Mouse (Mus musculus) embryonic facial prominence, embryonic 10.5 days (tissue): ENCODE measurements around the gene Zc3h14. TPM values are rescaled to one million over a fixed set of nuclear protein-coding genes. Genes with fewer than 3 reads are reported as not detected.

Source experiments
- DNase-seq: peaks from one replicate; pipeline ENCODE4 v3.0.0-alpha.2; 2017; ENCODE audit warnings: low spot score
- H3K27ac ChIP-seq: fragments of 300-500 bp; sonication (generic); replicated peaks from 2 replicates; pipeline ENCODE4 v1.5.1; 2016; ENCODE audit warnings: mild to moderate bottlenecking
- H3K27me3 ChIP-seq: fragments of 300-500 bp; sonication (generic); replicated peaks from 2 replicates; pipeline ENCODE4 v1.6.1; 2016; ENCODE audit warnings: low read depth, mild to moderate bottlenecking; ENCODE audit not compliant: poor library complexity, severe bottlenecking
- H3K36me3 ChIP-seq: fragments of 300-500 bp; sonication (generic); replicated peaks from 2 replicates; pipeline ENCODE4 v1.6.1; 2016; ENCODE audit warnings: mild to moderate bottlenecking, moderate library complexity
- H3K4me1 ChIP-seq: fragments of 300-500 bp; sonication (generic); 2 replicates; pipeline ENCODE4 v1.6.1; 2016
- H3K4me3 ChIP-seq: fragments of 300-500 bp; sonication (generic); 2 replicates; pipeline ENCODE4 v1.5.1; 2016; ENCODE audit warnings: mild to moderate bottlenecking, moderate library complexity
- H3K9me3 ChIP-seq: fragments of 300-500 bp; sonication (generic); 2 replicates; pipeline ENCODE4 v1.6.1; 2016; ENCODE audit warnings: mild to moderate bottlenecking
- WGBS: fragments of 180-500 bp; shearing (Covaris S2); methylation state at CpG from one replicate; pipeline ENCODE4 v1.1.7; 2016; 5-methylcytosine and 5-hydroxymethylcytosine counted together
- polyA plus RNA-seq: library from polyadenylated mRNA; unstranded; fragments of >200 nt; fragmentation: Nextera tagmentation; extraction: Ambion mirVana; gene quantifications from 2 replicates; pipeline ENCODE4 v1.2.1, GENCODE M21; 2016

Gene Zc3h14
- polyA plus RNA-seq, 1 experiment from 2014 or later = 131 TPM

DNA sequence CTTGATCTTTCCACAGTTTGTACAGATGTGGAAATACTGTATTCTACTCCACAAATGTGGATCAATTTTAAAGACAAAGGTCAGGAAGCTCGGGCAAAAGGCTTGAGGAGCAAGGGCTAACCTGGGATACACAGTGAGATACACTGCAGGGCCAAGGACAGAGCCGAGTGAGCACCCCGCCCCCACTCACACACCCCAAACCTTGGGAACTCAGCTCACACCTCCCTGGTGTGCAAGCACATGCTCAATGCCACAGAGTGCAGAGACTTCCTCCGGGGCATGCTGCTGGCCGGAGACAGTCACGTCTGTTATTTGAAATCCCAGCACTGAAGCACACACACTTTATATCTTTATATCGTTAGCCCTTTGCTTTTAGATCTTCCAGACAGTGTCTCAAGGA is 20.7 kb upstream of the Zc3h14 start:
- no peaks in the 10 kb centered on the region for H3K27me3 ChIP-seq
- no peak overlapping the region for H3K27ac ChIP-seq
- H3K4me1 ChIP-seq = no peaks in the 10 kb centered on the region
- no peak overlapping the region for H3K4me3 ChIP-seq
- peaks cover 15% of the 10 kb centered on the region for H3K36me3 ChIP-seq
- no peak for DNase-seq
- H3K9me3 ChIP-seq = no peaks in the 10 kb centered on the region
- WGBS = 87% methylated on average over 7 of the region's 7 CpGs

DNA sequence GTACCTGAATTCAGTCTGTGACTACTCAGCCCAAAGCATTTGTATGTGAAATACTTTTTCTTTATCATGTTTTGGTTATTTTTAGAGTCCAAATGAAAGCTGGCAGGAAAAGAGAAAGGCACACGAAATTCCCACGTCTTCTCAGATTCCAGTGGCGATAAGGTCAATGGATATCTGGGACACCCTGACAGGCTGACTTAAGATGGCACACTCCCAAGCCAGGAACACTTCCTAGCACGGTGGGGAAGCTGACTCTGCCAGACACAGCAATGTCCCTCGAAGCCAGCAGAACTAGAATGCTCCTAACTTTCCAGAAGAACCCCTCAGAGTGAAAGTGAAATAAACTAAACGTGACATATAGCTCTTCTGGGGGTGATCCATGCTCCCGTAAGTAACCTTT is 19.6 kb upstream of the Zc3h14 start:
- no peak overlapping the region for H3K4me3 ChIP-seq
- DNase-seq = no peak
- H3K9me3 ChIP-seq = no peaks in the 10 kb centered on the region
- no peaks in the 10 kb centered on the region for H3K4me1 ChIP-seq
- H3K36me3 ChIP-seq = peaks cover 15% of the 10 kb centered on the region
- WGBS = 82% methylated on average over 7 of the region's 7 CpGs
- no peaks in the 10 kb centered on the region for H3K27me3 ChIP-seq
- H3K27ac ChIP-seq = no peak overlapping the region

DNA sequence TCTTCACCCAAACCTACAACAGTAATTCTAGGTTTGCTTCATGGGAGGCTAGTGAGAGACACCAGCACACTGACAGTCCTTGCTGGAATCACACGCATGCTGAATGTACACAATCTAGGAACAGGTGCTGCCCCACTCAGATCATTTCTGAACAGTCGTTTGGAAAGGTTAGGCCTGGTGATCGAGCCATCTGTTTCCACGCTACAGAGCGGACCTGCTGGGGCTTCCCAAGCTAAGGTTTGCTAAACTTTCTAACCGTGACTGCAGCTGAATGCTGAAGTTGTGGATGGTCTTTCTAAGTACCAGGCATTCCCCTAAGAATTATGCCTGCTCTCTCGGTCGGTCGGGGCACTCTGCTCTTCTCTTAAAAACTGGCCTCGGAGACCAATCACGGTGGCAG is 16.1 kb upstream of the Zc3h14 start:
- no peak for DNase-seq
- H3K4me3 ChIP-seq = no peak overlapping the region
- whole genome bisulfite sequencing = 85% methylated on average over 11 of the region's 11 CpGs
- peaks cover 11% of the 10 kb centered on the region for H3K36me3 ChIP-seq
- H3K4me1 ChIP-seq = peaks cover 20% of the 10 kb centered on the region
- H3K27me3 ChIP-seq = peaks cover 5% of the 10 kb centered on the region
- H3K27ac ChIP-seq = no peak overlapping the region
- no peaks in the 10 kb centered on the region for H3K9me3 ChIP-seq

DNA sequence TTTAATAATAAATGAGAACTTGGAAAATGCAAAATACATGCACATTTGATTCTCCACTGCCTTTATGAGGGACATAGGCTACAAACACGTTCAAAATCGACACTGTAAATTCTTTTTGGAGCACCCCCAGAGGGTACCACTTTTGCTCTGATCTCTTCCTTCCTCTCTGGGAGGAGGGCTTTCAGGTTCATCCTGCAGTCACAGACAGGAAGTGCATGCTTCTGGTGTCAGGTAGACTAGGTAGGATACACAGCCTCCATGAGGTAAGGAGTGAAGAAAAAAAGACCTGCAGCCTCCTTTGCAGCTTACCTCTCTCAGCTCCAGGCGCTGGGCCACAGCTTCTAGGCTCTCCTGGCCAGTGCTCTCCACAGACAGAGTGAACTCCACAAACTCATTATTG is 13.6 kb upstream of the Zc3h14 start:
- DNase-seq = no peak
- H3K27me3 ChIP-seq = peaks cover 26% of the 10 kb centered on the region
- no peak overlapping the region for H3K27ac ChIP-seq
- no peaks in the 10 kb centered on the region for H3K9me3 ChIP-seq
- peaks cover 11% of the 10 kb centered on the region for H3K36me3 ChIP-seq
- H3K4me3 ChIP-seq = peak overlapping the region; percentile 75
- 60% methylated on average over 3 of the region's 3 CpGs for WGBS
- peaks cover 29% of the 10 kb centered on the region for H3K4me1 ChIP-seq

DNA sequence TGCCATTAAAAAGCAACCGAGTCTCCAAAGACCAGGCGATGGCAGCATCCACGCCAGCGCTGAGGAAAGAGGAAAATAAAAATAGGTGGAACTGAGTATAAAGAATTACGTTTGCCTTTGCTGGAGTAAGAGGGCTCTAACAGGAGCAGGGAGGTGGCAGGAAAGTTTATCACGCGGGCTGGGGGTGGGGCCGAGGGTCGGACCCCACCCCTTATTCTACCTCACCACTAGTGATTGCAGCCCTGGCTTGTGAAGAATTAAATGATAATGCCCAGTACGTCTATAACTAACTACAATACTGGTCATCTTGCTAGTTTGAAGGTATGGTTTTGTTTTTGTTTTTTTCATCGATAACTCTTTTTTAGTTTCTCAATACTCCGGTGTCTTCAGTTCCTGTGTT is 13.0 kb upstream of the Zc3h14 start:
- WGBS = 11% methylated on average over 12 of the region's 12 CpGs
- H3K4me3 ChIP-seq = peak overlapping the region; percentile 75
- H3K36me3 ChIP-seq = peaks cover 9% of the 10 kb centered on the region
- peaks cover 32% of the 10 kb centered on the region for H3K27me3 ChIP-seq
- peak; percentile 26 for DNase-seq
- H3K9me3 ChIP-seq = no peaks in the 10 kb centered on the region
- peak overlapping the region; percentile 81; the same call in 1 of the 2 replicates for H3K27ac ChIP-seq
- peaks cover 32% of the 10 kb centered on the region for H3K4me1 ChIP-seq

DNA sequence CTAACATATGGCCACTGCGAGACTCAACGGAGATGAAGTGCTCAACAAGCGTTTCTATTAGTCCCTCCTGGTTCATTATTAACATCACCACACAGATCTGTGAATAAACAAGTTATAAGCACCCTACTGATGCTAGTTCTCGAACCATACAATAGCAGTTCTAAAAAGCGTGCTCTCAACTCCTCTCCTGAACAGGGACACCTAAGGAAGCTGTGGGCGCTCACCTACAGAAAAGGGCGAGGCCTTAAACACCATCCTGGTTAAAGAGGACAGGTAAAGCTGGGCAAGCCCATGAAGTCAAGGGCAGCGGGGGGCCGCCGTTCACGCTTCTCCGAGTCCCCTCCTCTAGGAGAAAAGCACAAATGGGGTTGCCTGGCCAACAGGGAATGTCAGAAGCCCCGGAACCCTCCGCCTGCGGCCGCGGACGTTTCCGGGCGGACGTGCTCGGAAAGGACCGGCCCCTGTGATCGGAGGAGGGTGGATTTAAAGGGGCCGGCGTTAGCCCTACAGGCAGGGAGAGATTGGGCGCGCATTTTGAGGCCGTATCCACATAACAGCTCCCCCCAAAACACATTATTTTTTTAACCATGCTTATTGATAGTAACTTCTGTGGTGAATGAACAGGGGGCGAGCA is 12.4 kb upstream of the Zc3h14 start:
- DNase-seq = peak; percentile 92
- peaks cover 38% of the 10 kb centered on the region for H3K27me3 ChIP-seq
- peak overlapping the region; percentile 75 for H3K4me3 ChIP-seq
- WGBS = under 1% methylated on average over 30 of the region's 30 CpGs
- H3K4me1 ChIP-seq = peaks cover 32% of the 10 kb centered on the region
- peak overlapping the region; percentile 81 for H3K27ac ChIP-seq
- H3K9me3 ChIP-seq = no peaks in the 10 kb centered on the region
- H3K36me3 ChIP-seq = 0 out of 2 replicates have a peak, but pooled peaks cover 7% of the 10 kb centered on the region

DNA sequence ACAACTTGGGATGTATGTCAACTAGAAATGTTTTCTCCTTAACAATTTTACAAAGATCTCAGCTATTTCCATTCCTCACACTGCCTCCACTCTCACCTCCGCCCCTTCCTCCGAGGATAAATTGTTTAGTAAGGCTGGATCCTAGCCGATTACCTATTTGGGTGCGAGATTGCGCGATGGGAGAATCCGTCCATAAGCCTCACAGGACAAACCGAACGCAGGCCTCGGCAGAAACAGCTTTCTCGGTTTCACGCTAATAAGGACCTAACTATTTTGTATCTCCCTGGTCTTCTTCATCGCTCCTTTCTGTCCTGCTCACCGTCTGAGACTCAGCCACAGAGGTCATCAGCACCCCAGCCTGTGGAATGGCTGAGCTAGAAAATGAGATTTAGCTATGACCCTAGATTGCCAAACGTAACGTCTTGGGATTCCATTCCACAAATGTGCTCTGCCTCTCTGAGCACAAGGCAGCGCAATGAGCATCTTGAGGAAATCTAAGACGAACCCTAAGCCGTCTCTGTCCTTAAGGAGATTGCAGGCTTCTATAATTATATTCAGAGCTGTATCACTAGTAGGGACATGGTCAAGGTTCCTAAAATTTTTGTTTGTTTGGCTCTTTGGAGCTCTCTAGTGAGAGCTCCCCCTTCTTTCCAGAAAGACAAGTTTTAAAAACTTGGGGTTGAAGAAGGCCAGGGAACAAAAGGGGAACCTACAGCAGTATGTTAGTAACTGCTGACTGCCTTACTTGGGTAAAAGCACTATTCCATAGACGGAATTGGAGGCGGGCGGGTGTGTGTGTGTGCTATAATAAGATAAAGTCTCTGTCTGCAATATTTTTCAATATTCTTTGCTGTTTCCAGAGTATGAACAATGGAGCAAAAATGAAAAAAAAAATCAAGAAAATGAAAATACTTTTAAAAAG is 11.6 kb upstream of the Zc3h14 start:
- H3K4me3 ChIP-seq = peak overlapping the region; percentile 75
- no peak for DNase-seq
- H3K9me3 ChIP-seq = no peaks in the 10 kb centered on the region
- H3K27me3 ChIP-seq = peaks cover 45% of the 10 kb centered on the region
- peaks cover 32% of the 10 kb centered on the region for H3K4me1 ChIP-seq
- H3K27ac ChIP-seq = peak overlapping the region; percentile 81
- WGBS = 9% methylated on average over 22 of the region's 22 CpGs
- 0 out of 2 replicates have a peak, but pooled peaks cover 7% of the 10 kb centered on the region for H3K36me3 ChIP-seq

DNA sequence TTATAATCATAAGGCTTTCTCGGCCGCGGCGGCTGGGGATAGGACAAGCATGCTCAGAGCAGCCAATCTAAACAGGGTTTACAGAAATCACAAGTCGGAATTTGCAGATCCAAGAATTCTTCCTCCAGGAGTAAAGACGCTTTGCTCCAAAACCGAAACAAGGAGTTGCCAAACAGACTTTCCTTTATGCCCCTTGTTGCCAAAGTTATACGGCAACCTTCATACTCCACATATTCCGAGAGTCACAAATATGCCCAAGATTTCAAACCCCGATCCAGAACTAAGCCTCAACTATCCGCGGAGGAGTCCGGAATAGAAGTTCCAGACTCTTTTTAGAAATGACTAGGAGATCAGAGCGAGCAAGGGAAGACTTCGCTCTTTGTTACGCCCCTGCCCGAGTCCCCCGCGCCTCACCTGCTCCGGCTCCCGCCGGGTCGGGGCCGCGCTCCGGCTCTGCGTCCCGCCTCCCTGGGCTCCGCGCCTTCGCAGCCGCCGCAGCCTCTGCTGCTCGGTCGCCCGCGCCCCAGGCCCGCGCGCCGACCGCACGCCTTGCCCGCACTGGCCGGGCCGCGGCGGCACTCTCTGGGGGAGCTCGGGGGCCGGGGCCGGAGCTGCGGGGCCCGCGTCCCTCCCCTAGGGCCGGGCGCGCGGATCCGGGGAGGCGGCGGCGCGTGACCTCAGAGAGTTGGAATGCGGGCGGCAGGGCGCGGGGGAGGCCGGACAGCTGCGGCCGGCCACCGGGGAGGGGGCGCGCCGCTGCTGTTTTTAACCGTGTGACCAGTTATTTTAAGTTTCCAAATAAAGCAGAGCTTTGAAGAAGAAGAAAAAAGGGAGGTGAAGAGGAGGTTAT is 9.6 kb upstream of the Zc3h14 start, which contains the start of gene Ptpn21:
Gene Ptpn21, minus strand, starts transcription at position 455 of the 850 bp plus-strand sequence.
- Histone ChIP-seq H3K36me3 (no peaks in the 10 kb centered on the region), H3K27ac (peak within 1 kb of the TSS; percentile 92), H3K9me3 (no peaks in the 10 kb centered on the region), H3K27me3 (peaks cover 47% of the 10 kb centered on the region), H3K4me3 (peak within 1 kb of the TSS; percentile 87), H3K4me1 (peaks cover 32% of the 10 kb centered on the region)
- DNase-seq = peak; percentile 76
- WGBS = 2% methylated on average over 75 of the region's 75 CpGs

DNA sequence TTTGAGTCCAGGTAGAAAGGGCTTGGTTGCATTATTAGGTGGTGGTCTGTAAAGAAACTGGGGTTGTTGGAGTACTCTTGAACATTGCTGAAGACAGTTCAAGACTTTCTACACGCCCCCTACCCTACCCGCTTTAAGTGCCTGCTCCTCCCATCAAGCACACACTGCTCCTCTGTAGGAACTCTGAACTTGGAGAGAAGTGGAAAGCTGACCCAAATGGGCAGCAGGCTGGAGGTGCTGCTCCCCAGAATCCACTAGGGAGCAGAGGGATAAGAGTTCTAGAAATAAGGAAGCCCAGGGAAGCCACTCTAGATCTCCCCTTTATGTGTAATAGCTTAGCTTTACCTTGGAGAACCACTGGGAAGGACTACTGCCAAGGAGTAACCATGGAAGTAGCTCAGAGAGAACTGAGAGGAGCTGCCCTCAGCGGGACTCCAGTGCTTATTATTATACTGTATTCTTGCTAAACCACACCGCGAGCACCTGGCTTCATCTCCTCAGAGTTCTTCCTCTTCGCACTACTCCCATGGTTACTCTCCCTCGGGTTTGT is 8.9 kb upstream of the Zc3h14 start:
- 8% methylated on average over 7 of the region's 7 CpGs for WGBS
- H3K9me3 ChIP-seq = no peaks in the 10 kb centered on the region

DNA sequence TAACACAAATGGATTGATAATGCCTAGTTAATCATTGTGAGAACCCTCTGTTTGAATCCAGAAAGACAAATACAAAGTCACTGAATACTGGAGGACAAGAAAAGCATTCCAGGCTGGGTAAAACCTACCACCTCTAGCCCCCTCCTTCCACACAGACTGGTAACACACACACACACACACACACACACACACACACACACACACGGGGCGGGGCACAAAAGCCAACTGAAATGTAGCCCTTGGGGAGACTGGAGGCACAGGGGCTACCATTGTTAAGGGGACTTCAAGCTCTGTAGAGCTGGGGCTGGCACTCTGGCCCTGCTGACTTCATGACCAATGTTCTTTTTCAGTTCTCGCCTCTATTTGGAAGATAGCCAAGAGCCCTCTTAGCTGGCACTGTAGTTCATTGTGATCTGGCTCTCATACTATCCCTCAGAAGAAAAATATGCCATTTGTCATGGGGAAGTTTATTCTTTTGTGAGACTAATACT is 5.7 kb upstream of the Zc3h14 start:
- WGBS = 68% methylated on average over 3 of the region's 3 CpGs
- peaks cover 38% of the 10 kb centered on the region for H3K27me3 ChIP-seq
- DNase-seq = no peak
- H3K4me1 ChIP-seq = peaks cover 13% of the 10 kb centered on the region
- no peak overlapping the region for H3K4me3 ChIP-seq
- no peaks in the 10 kb centered on the region for H3K36me3 ChIP-seq
- H3K9me3 ChIP-seq = no peaks in the 10 kb centered on the region
- no peak overlapping the region for H3K27ac ChIP-seq

More for the DNA sequence above, 8.9 kb upstream of the Zc3h14 start:
- Histone ChIP-seq H3K27ac (peak overlapping the region; percentile 92), H3K27me3 (peaks cover 47% of the 10 kb centered on the region), H3K36me3 (no peaks in the 10 kb centered on the region), H3K4me1 (peaks cover 32% of the 10 kb centered on the region), H3K4me3 (peak overlapping the region; percentile 87)
- DNase-seq = peak; percentile 49

DNA sequence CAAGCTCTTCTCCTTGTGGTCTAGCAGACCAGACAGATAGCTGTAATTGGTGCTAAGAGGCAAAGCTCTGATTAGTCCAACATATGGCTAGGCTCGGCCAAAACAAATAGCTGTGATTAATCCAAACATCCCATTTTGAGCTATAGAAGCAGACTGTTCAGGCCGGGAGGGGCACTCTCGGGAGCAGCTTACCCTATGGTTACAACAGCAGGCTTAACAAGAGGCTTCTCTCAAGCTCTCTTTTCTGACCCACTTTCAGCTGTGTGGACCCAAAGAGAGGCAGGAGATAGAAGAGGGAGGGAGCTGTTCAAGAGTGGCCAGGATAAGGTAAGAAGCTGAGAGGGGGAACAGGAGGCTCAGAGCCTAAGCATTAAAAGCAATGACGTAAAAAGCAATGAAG is 1.1 kb upstream of the Zc3h14 start:
- Histone ChIP-seq H3K9me3 (no peaks in the 10 kb centered on the region), H3K36me3 (peaks cover 10% of the 10 kb centered on the region; the same call in 1 of the 2 replicates), H3K27me3 (no peaks in the 10 kb centered on the region), H3K4me3 (no peak overlapping the region), H3K4me1 (peaks cover 21% of the 10 kb centered on the region), H3K27ac (no peak overlapping the region)
- DNase-seq = no peak
- WGBS = 63% methylated on average over 4 of the region's 4 CpGs

DNA sequence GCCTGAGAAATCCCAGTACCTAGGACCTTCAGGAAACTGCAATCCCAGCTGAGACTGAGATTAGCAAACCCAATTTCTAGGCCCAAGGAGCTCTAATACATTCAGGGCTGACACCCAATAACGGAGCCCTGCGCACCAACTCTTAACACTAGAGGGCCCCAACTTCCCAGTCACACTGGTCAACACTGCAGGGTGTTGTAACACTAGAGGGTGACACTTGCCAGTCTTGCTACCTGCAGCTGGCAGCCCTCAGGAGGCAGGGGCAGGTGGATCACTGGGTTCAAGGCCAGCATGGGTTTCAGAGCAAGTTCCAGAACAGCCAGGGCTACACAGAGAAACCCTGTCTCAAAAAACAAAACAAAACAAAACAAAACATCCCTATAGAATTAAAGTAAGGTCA is 633 bp upstream of the Zc3h14 start:
- peak; percentile 60 for DNase-seq
- no peaks in the 10 kb centered on the region for H3K27me3 ChIP-seq
- H3K9me3 ChIP-seq = no peaks in the 10 kb centered on the region
- peaks cover 21% of the 10 kb centered on the region for H3K4me1 ChIP-seq
- peaks cover 13% of the 10 kb centered on the region for H3K36me3 ChIP-seq
- H3K4me3 ChIP-seq = no peak overlapping the region
- H3K27ac ChIP-seq = 0 out of 2 replicates have a peak overlapping the region, but pooled peaks have one; percentile 19
- WGBS = 9% methylated on average over 2 of the region's 2 CpGs
